Mouse (Mus musculus) heart, postnatal 10 days (tissue): ENCODE data around the gene Chn2. TPM values are rescaled to one million over a fixed set of nuclear protein-coding genes. Genes with fewer than 3 reads are reported as not detected.
"Not testable (repeated sequence)": the region's sequence is repeated elsewhere in the genome, so short reads cannot be mapped to it uniquely, and the experiment has no call there.

Experiments used
- DNase-seq, 2 experiments: peaks; one replicate each; pipeline ENCODE4 v3.0.0; 2021
- intact Hi-C: fragments of 180-260 bp; cut with DNase I; formaldehyde crosslinking; loops from one replicate; pipeline ENCODE4 v1.15.1; 2025
- total RNA-seq, 2 experiments: library from RNA; stranded (reverse); gene quantifications; 2 replicates each; pipeline ENCODE4 v1.2.3; 2021

The Chn2 gene
- total RNA-seq, 2 experiments from 2014 or later: 5.2 to 6.0 TPM

DNA sequence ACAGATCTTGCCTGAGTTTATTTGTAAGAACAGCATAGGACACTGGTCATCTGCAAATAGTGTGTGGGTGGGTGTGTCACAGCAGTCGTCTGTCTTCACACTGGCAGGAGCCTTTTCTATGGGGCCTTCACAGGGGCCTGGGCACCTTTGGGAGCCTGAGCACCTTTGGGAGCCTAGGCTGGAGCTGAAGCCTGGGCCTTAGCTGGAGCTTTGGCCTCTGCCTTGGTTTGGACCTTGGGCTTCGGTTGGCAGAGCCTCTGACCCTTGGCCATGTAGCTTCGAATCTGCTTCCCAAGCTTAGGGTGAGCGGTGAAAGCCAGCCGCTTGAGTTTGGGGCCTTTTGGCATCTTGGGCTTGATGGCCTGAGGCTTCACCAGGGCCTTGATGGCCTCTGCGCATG lies 137.7 kb downstream of the Chn2 start:
- DNase-seq, intact Hi-C loops: not testable (repeated sequence)

DNA sequence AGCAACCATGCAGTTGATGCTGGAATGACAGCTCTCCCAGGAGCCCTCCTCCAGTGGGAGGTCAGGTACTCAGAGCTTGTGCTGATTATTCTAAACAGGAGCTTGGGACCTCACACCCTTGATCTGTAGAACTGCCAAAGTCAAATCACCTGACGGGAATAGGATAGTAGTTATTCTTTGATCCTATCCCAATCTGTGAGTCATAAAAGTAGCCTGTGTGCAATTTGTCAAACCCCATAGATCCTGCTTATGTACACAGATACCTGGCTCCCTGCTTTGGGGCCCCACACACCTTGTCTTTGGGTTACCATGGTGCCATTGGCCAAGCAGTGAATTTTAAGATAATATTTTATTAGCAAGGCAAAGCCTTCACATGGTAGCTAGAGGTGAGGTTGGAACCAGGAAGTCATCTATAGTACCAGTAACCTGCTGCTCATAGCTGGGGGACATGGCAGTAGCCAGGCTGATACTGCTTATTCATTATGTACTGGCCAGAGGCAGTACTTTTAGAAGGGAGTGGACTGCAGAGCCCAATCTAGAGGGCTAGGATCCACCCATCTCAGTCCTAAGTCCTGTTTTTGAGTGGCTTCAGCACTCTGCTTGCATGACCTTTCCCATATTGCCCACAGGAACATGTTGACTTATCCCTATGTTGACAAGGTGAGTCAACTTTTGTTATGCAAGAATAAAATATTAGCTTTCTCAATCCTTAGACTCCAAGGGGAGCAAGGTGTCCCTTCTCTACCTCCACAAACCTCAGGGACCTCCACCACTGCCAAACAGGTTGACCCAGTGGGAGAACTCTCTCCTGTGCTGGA lies 139.9 kb downstream of the Chn2 start:
- intact Hi-C loops: no loop called here
- no peak for DNase-seq

DNA sequence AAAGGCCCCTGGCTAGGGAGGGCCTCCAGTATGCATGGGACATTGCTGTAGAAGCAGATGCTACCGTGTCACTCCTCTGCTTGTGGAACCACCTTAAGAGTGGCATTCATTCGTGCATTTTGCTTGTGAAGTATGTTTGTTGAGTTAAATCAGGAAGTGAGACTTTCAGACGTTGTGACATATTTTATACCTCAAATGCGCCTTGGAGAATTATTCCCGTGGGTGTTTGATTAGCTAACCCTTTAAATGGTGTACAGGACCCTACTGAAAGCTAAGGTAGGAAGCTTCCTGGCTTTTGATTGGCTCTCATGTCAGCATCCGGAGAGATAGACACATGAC lies 140.5 kb downstream of the Chn2 start:
- intact Hi-C loops: no loop called here
- no peak for DNase-seq

DNA sequence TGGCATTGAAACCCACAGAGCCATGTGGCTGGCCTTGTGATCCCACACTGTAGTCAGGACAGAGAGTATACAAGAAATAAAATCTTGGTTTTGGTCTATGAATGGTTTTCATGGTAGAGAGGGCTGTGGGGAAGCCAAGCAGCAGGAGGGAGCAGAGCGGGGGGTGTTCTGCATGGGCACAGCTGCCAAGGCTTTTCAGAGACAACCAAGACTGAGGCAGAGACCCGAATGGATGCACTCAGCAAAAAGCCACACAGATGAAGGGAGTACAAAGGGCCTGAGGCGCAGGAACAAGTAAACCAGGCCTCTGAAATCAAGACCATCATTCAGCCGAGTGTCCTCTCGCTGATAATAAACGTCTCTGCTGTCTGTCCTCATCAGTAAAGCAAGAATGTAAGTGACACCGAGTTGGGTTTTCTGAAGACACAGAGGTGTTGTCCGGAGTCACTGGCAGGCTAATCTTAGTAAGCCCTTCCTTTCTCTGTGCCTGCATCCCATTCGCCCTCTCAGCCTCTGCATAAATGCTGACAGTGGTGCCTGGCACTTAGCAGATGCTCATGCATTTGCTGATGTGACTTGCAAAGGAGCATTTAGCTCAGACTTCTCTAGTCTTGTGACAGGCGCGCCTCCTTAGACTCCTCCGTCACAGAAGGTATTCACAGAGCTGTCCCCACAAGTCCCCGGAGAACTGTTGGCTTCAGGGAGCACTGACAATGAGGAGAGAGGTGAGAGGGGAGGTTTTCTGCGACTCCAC lies 144.6 kb downstream of the Chn2 start:
- DNase-seq: no peak
- intact Hi-C loops: no loop called here

DNA sequence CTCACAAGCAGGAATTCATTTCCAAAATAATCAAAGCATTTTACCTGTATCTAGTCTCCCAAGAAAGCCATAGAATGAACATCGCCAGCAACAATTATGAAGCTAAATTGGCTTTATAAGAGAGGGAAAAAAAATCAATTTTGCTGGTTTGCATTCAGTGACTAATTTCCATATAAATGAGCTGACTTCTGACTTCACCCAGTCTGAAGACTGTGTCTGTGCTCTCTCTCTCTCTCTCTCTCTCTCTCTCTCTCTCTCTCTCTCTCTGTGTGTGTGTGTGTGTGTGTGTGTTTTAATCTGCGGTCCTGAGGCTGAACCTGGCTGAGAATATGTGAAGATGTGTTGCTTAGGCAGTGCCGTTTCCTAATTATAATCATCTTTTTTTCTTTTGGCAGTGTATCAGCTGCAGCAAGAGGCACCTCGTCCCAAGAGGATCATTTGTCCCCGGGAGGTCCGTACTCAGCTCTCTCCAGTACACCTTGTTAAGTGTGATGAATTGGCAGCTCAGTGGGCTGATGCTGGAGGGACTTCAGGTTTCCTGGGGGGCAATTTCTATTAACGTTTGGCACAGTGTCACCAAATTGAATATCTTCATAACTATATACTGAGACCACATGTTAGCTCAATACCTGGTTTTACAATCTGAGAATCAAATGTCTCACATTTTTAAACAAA lies 154.4 kb downstream of the Chn2 start:
- no peak for DNase-seq
- intact Hi-C loops: no loop called here

DNA sequence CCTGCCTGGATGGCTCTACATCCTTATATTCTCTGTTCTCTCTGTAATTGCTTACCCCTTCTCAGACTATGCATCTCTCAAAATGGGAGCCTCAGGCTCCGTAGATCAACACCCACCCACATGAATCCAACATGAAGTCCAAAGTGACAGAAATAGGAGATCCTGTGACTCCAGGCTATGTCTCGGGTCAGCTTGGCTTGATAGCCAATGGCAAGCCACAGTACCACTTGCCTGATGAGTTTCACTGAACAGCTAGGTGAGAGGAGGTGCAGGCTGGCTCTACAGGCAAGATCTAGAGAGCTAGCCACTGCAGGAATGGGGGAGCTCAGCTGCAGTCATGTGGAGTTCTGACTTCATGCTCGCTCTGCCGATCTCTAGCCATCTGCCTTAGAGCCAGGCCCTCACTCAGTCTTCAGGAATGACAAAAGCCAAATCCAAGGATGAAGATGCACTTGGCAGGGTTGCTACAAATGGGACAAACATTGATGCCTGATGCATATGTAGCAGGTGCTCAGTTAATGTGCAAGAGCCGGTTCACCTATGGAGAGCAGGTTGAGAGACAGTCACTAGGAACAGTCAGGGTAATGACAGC lies 158.6 kb downstream of the Chn2 start:
- intact Hi-C loops: no loop called here
- no peak for DNase-seq

DNA sequence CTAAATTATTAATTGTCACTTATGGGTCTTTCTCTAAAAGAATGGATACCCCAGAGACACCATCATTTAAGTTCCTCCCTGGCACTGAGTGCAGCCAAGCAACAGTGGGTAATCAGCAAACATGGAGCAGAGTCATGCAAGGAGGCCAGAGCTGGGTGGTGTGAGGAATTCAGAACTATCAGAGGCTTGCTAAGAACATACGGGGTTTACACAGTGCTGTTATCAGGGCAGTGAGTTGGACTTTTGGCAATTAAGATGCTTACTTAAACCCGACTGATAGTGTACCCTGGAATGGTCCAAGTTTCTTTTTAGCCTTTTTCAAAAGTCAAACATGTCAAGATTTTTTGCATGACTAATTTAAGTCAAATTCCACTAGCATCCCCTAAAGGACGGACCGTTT lies 160.2 kb downstream of the Chn2 start:
- intact Hi-C loops: no loop called here
- peak; percentile 21 to 26 for DNase-seq

DNA sequence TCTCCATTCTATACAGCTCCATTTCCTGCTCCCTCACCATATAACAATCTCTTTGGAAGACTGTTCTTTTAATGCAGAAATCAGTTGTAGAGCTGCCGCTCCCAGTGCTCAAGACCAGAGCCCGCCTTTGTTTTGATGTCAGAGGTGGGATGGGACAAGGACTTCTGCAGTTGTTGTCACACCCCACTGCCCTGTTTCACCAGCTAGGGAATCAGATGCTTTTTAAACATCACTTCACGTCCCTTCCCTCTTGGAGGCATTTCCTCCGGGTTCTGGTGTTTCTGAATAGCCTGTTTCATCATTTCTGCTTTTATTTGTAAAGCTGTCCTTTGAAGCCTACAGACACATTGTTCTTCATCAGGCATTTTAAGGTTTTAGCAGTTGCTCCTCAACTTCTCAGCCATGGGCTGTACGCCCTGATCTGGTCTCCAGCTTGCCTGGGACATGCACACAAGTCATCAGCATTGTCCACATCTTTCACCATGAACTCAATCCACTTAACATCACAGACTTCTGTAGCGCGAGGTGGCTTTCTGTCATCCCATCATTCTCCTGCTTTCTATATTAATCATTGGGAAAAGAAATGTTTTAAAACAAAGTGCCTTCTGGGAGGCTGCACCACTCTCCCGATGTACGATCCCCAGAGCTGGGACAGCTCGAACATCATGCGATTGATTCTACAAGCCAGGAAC lies 160.8 kb downstream of the Chn2 start:
- DNase-seq: no peak
- intact Hi-C loops: no loop called here

DNA sequence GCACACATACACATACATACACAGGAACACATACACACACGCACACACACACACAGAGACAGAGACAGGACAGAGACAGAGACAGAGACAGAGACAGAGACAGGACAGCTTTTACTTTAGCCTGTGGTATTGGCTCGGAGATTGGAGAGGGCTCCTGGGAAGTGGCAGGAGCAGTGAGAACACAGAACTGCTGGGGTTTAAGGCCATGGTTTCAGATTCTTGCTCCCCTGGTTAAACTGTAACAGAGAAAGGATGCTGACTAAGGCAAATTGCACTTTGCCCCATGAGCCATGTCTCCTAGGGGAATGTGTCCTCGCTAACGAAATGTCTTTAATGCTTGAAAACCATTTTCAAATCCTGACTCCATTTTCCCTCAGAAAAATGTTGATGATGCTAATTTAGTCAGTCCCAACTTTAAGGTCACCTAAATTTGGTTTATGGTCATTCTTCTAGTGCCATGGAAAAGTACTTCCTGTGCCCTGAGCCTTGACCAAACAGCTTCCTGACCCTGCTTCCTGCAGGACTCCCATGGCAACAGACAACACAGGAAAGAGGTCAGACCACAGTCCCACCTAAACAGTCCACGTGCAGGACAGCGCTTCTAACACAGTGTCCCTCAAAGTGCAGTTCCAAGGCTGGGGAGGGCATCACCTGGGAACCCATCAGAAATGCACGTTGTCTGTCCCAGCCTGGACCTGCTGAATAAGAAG lies 163.1 kb downstream of the Chn2 start:
- intact Hi-C loops: no loop called here

DNA sequence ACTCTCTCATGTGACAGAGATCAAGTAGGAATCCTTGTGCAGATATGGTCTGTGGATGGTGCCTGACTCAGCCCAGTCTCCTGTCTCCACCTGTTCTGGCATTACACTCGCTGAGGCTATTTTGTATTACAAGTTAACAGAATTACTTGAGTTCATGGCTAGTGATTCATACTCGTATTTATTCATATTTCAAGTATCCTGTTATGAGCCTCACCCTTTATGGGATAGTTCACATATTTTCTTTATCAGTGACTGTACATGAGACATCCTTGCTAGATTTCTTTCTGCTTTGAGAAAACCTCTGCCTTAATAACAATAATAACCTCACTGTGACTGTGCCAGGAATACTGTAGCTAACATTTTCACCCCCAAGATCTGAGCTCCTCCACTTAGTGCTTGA lies 164.0 kb downstream of the Chn2 start:
- DNase-seq: no peak
- intact Hi-C loops: no loop called here

More for the DNA sequence above, 163.1 kb downstream of the Chn2 start:
- DNase-seq: no peak

DNA sequence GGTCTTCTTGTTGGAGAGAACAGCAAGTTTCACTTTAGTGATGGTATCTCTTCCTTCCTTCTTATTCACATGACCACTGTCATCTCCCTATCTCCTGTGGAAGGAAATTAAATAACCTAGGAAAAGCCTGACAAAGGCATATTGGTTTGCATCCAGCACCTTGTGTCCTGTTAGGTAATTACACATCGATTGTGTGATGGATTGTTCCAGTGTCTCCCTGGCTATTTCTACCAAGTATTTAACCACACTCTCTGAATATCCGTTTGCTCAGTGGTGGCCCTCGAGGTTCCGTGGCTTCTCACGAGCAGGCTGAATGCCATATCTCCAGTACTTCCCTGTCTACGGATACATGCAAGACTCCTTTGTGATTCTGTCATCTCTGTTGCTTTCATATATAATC lies 164.6 kb downstream of the Chn2 start:
- no peak for DNase-seq

DNA sequence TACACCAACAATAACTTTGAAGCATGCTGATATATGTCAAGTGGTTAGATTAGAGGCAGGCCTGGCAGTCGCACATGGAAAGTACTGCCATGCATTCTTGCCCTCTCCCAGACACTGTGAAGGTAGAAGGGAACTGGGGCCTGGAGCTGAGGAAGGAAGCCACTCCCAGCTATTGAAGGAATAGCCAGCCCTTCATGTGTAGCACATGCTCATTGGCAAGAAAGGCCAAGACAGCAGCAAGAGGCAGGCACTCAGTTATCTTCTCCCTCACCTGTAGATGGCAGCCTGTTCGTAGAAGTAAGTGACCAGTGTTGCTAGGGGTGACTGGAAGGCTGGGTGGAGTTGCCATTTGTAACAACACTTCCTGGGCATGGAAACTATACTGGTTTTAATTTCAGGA lies 165.6 kb downstream of the Chn2 start:
- intact Hi-C loops: no loop called here
- peak; percentile 10 to 17 for DNase-seq

More for the DNA sequence above, 164.6 kb downstream of the Chn2 start:
- intact Hi-C loops: no loop called here

DNA sequence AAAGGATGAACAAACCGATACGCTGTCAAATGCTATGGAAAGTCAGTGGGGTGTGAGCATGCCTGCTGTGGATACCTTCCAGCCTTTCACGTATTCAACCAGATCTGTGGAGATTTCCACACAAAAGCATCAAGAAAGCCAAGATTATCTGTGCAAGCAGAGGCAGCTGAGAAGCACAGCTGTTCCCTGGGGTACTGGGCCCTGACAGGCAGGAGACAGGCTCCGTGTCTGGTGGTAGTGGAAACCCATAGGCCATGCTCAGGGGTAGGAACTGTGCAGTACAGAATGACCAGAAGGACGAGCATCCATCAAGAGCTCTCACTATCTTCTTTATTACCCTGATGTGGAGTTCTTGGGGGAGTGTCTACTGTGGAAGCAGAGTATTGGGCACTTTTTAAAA lies 166.1 kb downstream of the Chn2 start:
- no peak for DNase-seq
- intact Hi-C loops: no loop called here

DNA sequence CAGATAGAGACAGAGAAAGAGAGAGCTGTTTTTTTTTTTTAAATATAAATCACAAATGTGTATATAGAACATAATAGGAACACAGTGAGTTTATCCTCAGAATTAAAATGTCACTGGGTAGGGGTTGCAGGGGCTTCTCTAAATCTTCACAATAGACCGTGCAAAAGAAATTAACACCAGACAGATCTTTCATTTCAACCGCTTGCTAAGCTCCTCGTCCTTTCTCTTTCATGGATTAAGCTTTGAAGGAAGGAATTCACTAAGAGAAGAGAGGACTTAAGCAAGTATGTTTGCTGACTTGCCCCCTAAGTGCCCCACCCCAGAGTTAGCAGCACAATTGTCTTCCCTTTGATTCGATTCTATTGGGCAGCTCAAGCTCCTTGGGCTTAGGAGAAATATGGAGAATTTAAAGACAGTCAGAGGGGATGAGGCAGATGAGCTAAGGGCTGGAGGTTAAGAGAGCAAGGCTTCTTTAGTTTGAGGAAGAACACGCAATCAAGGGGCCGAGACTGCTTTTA lies 166.9 kb downstream of the Chn2 start:
- no peak for DNase-seq
- intact Hi-C loops: no loop called here

DNA sequence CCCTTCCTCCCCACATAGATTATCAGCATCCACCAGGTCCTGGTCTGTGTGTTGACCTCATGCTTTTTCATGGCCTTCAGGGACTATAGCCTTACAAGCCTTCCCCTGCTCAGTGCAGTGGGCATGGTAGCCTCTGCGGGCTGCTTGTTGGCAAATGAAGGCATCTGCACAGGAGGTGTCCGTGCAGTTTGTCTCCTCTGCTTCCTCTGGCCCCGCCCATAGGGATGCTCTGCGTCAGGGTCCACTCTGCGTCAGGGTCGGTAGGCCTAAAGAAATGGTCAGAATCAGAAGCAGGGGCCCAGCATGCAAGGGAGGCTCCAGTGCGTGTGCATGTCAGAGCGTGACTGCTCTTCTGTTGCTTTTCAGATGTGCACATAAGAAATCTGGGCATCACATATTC lies 169.4 kb downstream of the Chn2 start:
- intact Hi-C loops: no loop called here
- DNase-seq: no peak

DNA sequence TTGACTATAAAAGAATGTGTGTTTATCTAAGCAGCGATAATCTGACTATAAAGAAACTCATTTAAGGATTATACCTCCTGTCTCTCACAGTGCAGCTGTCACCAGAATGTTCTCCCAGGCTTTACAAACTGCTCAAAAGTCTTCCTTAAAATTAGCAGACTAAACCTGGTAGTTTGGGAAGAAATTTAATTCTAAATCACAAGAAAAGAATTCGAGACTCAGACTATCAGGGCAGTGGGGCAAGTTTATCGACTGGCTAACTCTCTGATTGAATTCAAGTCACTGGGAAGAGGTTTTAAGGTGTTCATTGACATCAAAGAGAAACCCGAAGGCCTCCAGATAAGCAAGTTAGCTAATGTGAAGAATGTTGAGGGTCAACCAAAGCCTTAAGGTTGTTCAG lies 171.6 kb downstream of the Chn2 start:
- DNase-seq: no peak
- intact Hi-C loops: no loop called here

DNA sequence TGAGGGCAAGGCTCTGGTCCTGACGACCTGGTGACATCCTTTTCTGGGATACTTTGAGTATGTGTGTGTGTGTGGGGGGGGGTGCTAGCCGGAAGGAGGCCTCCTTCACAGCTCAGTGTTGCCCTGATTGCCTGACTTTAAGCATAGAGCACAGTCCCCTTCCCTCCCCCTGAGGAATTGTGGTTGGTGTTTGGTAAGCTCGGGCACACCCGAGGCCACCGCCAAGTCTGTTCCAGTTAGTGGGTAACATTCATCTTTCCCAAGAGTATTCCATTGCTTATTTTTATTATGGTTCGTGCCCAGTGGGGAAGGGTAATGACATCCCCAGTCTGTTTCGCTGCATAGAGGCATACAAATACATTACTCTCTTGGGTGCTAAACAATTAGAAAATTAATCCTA lies 172.6 kb downstream of the Chn2 start:
- intact Hi-C loops: no loop called here
- no peak for DNase-seq

DNA sequence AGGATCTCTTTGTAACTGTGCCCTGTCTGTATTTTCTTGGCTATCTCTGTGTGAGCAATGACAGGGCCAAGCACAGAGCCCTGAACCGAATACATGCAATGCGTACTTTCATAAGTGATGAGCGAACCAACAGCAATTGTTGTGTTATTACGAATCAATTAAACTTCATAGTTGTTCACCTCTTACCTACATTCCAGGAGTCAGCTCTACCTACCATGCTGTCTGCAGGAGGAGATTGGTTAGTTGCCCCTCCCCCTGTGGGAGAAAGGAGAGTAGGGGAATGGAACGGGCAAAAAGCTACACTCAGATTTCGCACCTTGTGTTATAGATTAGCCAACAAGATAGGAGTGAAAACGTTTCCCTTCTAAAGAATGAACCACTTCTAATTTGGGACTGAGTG lies 174.4 kb downstream of the Chn2 start:
- no peak for DNase-seq
- intact Hi-C loops: no loop called here

DNA sequence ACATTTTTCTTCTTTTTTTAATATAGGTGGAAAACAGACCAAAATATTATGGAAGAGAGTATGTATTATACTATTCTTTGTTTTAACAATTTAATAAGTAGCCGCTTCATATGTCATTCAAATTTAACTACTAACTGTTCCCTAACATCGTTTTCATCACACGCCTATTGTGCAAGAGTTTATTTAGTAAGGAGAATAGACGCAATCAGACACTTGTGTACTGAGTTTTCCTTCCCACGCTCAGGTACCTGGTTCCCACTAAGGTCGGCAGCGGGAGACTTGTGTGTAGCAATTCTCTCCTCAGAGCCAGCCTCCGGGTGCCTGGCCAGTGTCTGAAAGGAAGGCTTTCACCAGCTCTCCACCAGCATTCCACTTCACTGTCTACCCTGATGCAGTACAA lies 176.3 kb downstream of the Chn2 start:
- intact Hi-C loops: no loop called here
- DNase-seq: no peak

DNA sequence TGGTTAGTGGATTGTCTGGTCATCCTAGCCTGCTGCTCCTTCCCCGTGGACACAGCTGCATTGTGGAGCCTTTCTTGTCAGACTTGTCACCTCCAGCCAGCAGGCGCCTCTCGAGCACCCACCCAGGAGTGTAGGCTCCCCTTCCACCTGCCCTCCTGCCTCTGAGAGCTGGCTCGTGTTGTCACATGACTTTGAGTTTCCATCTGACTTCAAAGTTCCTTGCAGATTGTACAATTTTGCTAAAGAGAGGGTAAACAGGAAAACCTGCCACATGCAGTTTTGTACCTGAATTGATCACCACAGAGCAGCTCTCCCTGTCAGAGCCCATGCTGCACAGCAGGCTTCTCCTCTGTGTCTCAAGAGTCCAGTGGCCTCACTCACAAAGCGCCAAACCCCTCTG lies 177.2 kb downstream of the Chn2 start:
- intact Hi-C loops: no loop called here
- DNase-seq: no peak
